Mouse (Mus musculus): ENCODE measurements at regions not wholly inside any gene's neighbourhood (a gene's known extent, or its start where the extent isn't known, plus 50 kb on each side); places are given as distances from the start of the nearest gene placed in this dataset.

DNA sequence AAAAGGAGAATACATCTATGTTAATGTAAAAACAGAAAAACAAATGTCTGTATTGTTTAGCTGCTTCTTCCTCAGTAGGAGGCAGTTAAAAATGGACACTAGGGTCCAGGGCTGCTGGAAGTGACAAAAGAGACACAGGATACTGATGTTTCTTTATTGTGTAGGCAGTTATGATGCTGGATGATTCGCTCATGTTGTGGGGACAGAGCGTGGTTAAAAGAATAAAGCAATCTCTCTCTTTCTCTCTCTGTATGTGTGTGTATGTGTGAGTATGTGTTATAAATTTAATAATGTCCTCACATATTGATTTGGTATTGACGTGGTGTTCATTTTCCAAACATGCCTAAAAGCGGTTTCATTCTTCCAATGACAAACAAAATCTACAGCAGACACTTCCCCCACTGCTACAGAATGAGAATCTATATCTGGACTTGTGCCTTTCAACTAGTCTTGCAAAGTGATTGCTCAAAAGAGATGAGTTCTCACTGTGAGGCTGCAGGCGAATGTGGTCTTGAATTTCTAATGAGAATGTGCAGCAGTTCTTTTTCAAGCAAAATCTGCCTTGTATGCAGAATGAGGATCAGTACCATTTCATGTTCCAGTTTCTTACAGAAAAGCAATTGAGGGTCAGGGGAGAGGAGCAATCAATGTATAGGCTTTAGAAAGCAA lies 87.7 kb upstream of the Nap1l3 start:
- peak; percentile 0 to 19 for DNase-seq (ENCODE audit: extremely low spot score in 1 of 2, low spot score in 1 of 2)
